Mouse (Mus musculus): ENCODE measurements around the gene Egfl8. TPM values are rescaled to one million over a fixed set of nuclear protein-coding genes. Genes with fewer than 3 reads are reported as not detected.

Egfl8 gene
- polyA plus RNA-seq, 1 experiment: 0.16 TPM

DNA sequence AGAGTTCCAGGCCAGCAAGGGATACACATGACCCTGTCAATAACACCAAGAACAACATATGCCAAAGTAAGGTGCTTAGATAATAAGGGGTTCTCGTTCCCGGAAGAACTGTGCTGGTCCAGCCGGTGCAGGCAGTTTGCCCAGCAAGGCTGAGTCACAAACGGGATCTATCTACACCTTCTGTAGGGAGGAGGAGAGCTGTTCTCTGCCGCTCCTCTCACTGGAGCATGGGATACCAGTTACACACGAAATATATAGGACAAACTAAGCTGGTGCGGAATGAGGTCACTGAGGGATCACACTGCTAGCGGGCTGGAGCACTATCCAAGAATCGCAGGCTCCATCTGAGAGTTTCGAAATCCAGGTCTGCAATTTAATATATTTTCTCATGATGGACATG, 28.2 kb upstream of the Egfl8 start:
- TF ChIP-seq SRF (IDR thresholded peaks at IDR 0.05; ENCODE audit: control insufficient read depth, insufficient read length, low read depth): no peak
- no peak for TF ChIP-seq TCF12 (IDR thresholded peaks at IDR 0.05; ENCODE audit: insufficient read depth, poor library complexity, severe bottlenecking)
- no peak for TF ChIP-seq POLR2A (IDR thresholded peaks at IDR 0.05; ENCODE audit: insufficient read length, low read depth)
- TF ChIP-seq MAX (IDR thresholded peaks at IDR 0.05; ENCODE audit: low read depth): no peak
- TF ChIP-seq MYOG (IDR thresholded peaks at IDR 0.05; ENCODE audit: control insufficient read depth in 1 of 3, insufficient read depth in 1 of 3, insufficient read length in 2 of 3, low read depth in 2 of 3): no peak
- TF ChIP-seq USF1 (IDR thresholded peaks at IDR 0.05; ENCODE audit: low read depth): no peak
- TF ChIP-seq REST (IDR thresholded peaks at IDR 0.05; ENCODE audit: insufficient read depth, insufficient read length): no peak
- TF ChIP-seq POLR2AphosphoS2 (IDR thresholded peaks at IDR 0.05; ENCODE audit: insufficient read length, low read depth): no peak
- TF ChIP-seq TCF3 (IDR thresholded peaks at IDR 0.05; ENCODE audit: insufficient read length, low read depth): no peak
- TF ChIP-seq MYOD1 (IDR thresholded peaks at IDR 0.05; ENCODE audit: control insufficient read depth in 1 of 3, insufficient read length in 2 of 3, low read depth in 2 of 3): no peak
- TF ChIP-seq CEBPB (IDR thresholded peaks at IDR 0.05; ENCODE audit: insufficient read depth, poor library complexity, severe bottlenecking): no peak
- TF ChIP-seq E2F4 (IDR thresholded peaks at IDR 0.05; ENCODE audit: insufficient read depth): no peak
- Histone ChIP-seq H3K4me3 (no peak overlapping the region), H3ac (ENCODE audit: control insufficient read depth, insufficient read length) (no peak overlapping the region), H3K4me2 (ENCODE audit: low read depth) (peak overlapping the region; percentile 47), H3K36me3 (ENCODE audit: control insufficient read depth, insufficient read depth) (no peaks in the 10 kb centered on the region), H3K27me3 (ENCODE audit: control insufficient read depth, insufficient read depth, insufficient read length) (no peaks in the 10 kb centered on the region), H3K79me2 (ENCODE audit: control insufficient read depth, insufficient read depth) (peaks cover 9% of the 10 kb centered on the region)

DNA sequence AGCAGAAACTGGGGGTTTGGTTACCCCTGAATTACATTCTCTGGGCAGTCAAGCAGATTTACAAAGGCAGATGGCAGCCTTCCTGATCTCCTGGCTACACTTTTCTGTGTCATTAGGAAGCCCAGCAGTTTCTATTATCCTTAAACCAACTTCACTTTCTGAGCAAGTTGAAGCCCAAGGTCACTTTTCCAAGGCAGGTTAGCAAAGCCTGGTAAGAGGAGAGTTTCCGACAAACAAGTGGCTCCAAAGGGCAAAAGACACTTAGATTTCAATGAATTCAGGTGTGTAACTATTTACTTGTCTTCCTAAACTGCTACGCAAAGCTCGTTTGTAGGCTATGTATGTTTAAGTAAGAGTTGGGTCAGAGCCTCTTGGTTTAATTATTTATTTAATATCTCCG, 27.6 kb upstream of the Egfl8 start:
- Histone ChIP-seq H3K4me3 (no peak overlapping the region), H3ac (ENCODE audit: control insufficient read depth, insufficient read length) (no peak overlapping the region), H3K27me3 (ENCODE audit: control insufficient read depth, insufficient read depth, insufficient read length) (no peaks in the 10 kb centered on the region), H3K79me2 (ENCODE audit: control insufficient read depth, insufficient read depth) (peaks cover 9% of the 10 kb centered on the region), H3K36me3 (ENCODE audit: control insufficient read depth, insufficient read depth) (no peaks in the 10 kb centered on the region), H3K4me2 (ENCODE audit: low read depth) (peak overlapping the region; percentile 47)
- TF ChIP-seq SRF (IDR thresholded peaks at IDR 0.05; ENCODE audit: control insufficient read depth, insufficient read length, low read depth): no peak
- no peak for TF ChIP-seq MYOD1 (IDR thresholded peaks at IDR 0.05; ENCODE audit: control insufficient read depth in 1 of 3, insufficient read length in 2 of 3, low read depth in 2 of 3)
- TF ChIP-seq MAX (IDR thresholded peaks at IDR 0.05; ENCODE audit: low read depth): no peak
- TF ChIP-seq CEBPB (IDR thresholded peaks at IDR 0.05; ENCODE audit: insufficient read depth, poor library complexity, severe bottlenecking): no peak
- TF ChIP-seq TCF3 (IDR thresholded peaks at IDR 0.05; ENCODE audit: insufficient read length, low read depth): no peak
- TF ChIP-seq MYOG (IDR thresholded peaks at IDR 0.05; ENCODE audit: control insufficient read depth in 1 of 3, insufficient read depth in 1 of 3, insufficient read length in 2 of 3, low read depth in 2 of 3): no peak
- TF ChIP-seq POLR2A (IDR thresholded peaks at IDR 0.05; ENCODE audit: insufficient read length, low read depth): no peak
- TF ChIP-seq TCF12 (IDR thresholded peaks at IDR 0.05; ENCODE audit: insufficient read depth, poor library complexity, severe bottlenecking): no peak

DNA sequence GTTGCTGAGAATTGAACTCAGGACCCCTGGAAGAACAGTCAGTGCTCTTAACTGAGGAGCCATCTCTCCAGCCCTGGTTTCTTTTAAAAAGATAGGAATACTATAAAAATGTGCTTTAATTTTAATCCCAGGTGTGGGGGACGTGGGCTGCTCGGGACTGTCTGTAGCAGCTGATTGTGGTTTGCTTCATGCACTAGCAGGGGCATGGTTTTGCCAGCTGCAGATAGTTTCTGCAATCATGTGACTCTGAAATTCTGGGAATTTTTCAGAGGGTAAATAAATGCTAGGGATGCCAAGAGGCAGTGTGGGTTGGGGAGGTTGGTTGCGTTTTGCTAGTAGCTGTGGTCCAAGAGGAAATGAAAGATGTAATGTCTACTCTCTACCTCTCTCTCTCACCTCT, 26.2 kb upstream of the Egfl8 start:
- peak; percentile 77 for TF ChIP-seq USF1 (IDR thresholded peaks at IDR 0.05; ENCODE audit: low read depth)
- peak; percentile 64 for TF ChIP-seq TCF3 (IDR thresholded peaks at IDR 0.05; ENCODE audit: insufficient read length, low read depth)
- TF ChIP-seq POLR2A (IDR thresholded peaks at IDR 0.05; ENCODE audit: insufficient read length, low read depth): no peak
- no peak for TF ChIP-seq MAX (IDR thresholded peaks at IDR 0.05; ENCODE audit: low read depth)
- TF ChIP-seq POLR2AphosphoS2 (IDR thresholded peaks at IDR 0.05; ENCODE audit: insufficient read length, low read depth): no peak
- no peak for TF ChIP-seq SRF (IDR thresholded peaks at IDR 0.05; ENCODE audit: control insufficient read depth, insufficient read length, low read depth)
- peak; percentile 69 for TF ChIP-seq TCF12 (IDR thresholded peaks at IDR 0.05; ENCODE audit: insufficient read depth, poor library complexity, severe bottlenecking)
- peak; percentile 23 to 71 (median 62) for TF ChIP-seq MYOD1 (IDR thresholded peaks at IDR 0.05; ENCODE audit: control insufficient read depth in 1 of 3, insufficient read length in 2 of 3, low read depth in 2 of 3)
- peak; percentile 5 to 75 (median 40) for TF ChIP-seq MYOG (IDR thresholded peaks at IDR 0.05; ENCODE audit: control insufficient read depth in 1 of 3, insufficient read depth in 1 of 3, insufficient read length in 2 of 3, low read depth in 2 of 3)
- no peak for TF ChIP-seq REST (IDR thresholded peaks at IDR 0.05; ENCODE audit: insufficient read depth, insufficient read length)
- TF ChIP-seq E2F4 (IDR thresholded peaks at IDR 0.05; ENCODE audit: insufficient read depth): no peak
- TF ChIP-seq CEBPB (IDR thresholded peaks at IDR 0.05; ENCODE audit: insufficient read depth, poor library complexity, severe bottlenecking): no peak
- H3K27me3 ChIP-seq (ENCODE audit: control insufficient read depth, insufficient read depth, insufficient read length): no peaks in the 10 kb centered on the region
- H3ac ChIP-seq (ENCODE audit: control insufficient read depth, insufficient read length): no peak overlapping the region
- H3K36me3 ChIP-seq (ENCODE audit: control insufficient read depth, insufficient read depth): no peaks in the 10 kb centered on the region
- H3K4me2 ChIP-seq (ENCODE audit: low read depth): peak overlapping the region; percentile 65
- H3K79me2 ChIP-seq (ENCODE audit: control insufficient read depth, insufficient read depth): peaks cover 5% of the 10 kb centered on the region
- no peak overlapping the region for H3K4me3 ChIP-seq

DNA sequence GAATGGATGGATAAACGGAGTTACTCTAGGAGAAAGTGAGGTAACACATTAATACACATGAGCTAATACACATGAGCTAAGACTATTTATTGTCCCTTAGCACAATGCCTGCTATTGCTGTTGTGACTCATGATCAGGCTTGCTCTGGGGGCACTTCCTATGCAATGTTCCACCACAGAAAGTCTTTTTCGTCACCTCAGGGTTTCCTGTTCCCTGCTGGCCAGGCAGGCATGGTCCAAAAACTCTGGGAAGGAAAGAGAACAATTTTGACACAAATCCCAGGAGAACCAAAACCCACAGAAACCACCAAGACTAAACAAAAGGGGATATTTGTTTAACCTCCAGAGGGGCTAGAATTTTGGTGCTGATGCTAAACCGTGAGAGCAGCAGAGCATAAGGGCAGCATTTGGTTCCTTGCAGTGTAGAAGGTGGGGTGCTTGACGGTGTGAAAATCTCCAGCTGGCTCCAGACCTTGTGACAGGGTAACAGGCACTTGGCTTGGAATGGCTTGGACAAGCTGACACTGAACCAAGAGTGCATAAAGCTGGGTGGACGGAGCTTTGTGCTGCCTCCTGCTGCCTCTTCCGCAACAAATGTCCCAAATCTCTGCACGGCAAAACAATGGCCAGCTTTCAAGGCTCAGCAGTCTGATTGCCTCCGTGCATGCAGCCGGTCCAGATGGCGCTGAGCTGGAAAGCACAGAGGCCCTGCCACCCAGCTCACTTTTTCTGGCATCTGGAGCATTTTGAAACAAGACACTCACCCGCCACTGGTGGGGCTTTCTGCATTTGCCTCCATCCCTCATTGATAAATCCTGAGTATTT, 25.2 kb upstream of the Egfl8 start:
- Histone ChIP-seq H3K4me2 (ENCODE audit: low read depth) (peak overlapping the region; percentile 65), H3K36me3 (ENCODE audit: control insufficient read depth, insufficient read depth) (no peaks in the 10 kb centered on the region), H3K79me2 (ENCODE audit: control insufficient read depth, insufficient read depth) (peaks cover 5% of the 10 kb centered on the region), H3K4me3 (no peak overlapping the region), H3K27me3 (ENCODE audit: control insufficient read depth, insufficient read depth, insufficient read length) (no peaks in the 10 kb centered on the region), H3ac (ENCODE audit: control insufficient read depth, insufficient read length) (no peak overlapping the region)
- TF ChIP-seq TCF3 (IDR thresholded peaks at IDR 0.05; ENCODE audit: insufficient read length, low read depth) (no peak), MAX (IDR thresholded peaks at IDR 0.05; ENCODE audit: low read depth) (no peak), E2F4 (IDR thresholded peaks at IDR 0.05; ENCODE audit: insufficient read depth) (no peak), MYOG (IDR thresholded peaks at IDR 0.05; ENCODE audit: control insufficient read depth in 1 of 3, insufficient read depth in 1 of 3, insufficient read length in 2 of 3, low read depth in 2 of 3) (peak in 2 of 3 experiments; percentile 5 to 78), POLR2A (IDR thresholded peaks at IDR 0.05; ENCODE audit: insufficient read length, low read depth) (no peak), TCF12 (IDR thresholded peaks at IDR 0.05; ENCODE audit: insufficient read depth, poor library complexity, severe bottlenecking) (no peak)

Measured in myocyte (in vitro differentiated cells).